Mouse (Mus musculus): ENCODE results near the gene Arl15. TPM values are rescaled to one million over a fixed set of nuclear protein-coding genes. Genes with fewer than 3 reads are reported as not detected.

Arl15 gene
- polyA plus RNA-seq, 1 experiment from 2014 or later = 10.6 TPM

DNA sequence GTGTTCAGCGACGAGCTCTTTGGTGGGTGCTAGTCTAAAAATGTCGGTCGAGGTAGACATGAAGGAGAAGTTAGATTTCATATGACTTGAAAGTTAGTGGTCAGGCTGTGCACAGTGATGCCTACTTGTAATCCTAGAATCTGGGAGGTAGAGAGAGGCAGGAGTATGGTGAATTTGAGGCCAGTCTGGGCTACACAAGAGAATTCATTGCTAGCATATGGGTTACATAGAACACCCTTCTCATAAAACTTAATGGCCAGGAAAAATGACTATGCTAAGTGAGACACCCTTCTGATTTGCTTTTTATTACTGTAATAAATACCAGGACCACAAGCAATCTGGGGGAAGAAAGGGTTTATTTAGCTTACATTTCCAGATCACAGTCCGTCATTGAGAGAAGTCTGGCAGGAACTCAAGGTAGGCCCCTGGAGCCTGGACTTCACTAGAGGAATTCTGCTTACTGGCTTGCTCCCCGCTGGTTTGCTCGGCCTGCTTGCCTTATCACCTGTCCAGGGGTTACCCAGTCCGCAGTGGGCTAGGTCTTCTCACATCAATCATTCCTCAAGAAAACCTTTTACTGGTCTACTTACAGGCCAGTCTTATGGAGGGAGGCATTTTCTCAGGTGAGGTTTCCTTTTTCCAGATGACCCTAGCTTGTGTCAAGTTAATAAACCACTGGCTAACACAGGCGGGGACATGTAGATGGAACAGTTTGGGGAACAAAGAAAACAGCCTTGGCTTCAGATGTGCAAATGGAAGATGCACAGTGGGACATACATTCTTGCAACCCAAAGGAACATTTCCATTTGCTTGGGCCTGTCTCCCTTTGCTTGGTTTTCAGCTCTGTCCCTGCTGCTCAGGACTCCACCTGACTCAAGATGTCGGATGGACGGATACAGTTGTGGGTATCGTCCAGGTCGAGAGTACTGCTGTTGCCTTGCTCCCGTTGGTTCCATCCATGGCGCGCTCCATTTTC lies 44.6 kb downstream of the Arl15 start:
- 93% methylated on average over 16 of the region's 16 CpGs for WGBS

DNA sequence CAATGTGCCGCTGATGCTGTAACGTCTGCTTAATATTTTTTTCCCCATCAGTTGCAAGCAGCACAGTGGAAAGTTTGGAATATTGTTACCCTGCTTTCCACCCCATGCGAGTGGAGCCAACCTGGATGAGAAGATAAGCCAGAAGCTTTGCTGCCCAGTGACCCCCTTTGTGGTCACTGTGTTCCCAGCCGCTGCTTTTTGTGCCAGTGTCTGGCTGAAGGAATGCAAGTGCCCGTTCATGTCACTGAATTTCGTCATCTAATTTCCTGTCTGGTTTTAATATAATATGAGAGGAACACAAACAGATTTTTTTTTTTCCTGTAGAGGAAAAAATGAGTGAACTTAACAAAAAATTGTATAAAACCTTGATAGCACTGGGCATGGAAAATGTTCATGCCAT lies 46.1 kb downstream of the Arl15 start:
- no peak overlapping the region for H3K9ac ChIP-seq (ENCODE audit: low read length)
- H3K9me3 ChIP-seq (ENCODE audit: control insufficient read depth, low read length) = no peaks in the 10 kb centered on the region
- H3K4me1 ChIP-seq (replicated peaks; ENCODE audit: control insufficient read depth, insufficient read depth, low read length) = no peaks in the 10 kb centered on the region
- no peak for ATAC-seq (ENCODE audit: low read depth)
- no peak overlapping the region for H3K4me2 ChIP-seq (ENCODE audit: low read depth, low read length)
- 64% methylated on average over 6 of the region's 6 CpGs for WGBS
- H3K36me3 ChIP-seq (ENCODE audit: control insufficient read depth, insufficient read depth, low read length) = no peaks in the 10 kb centered on the region
- H3K27ac ChIP-seq (ENCODE audit: low read length) = no peak overlapping the region
- H3K27me3 ChIP-seq (ENCODE audit: control insufficient read depth, insufficient read depth, low read depth, low read length) = no peaks in the 10 kb centered on the region
- no peak overlapping the region for H3K4me3 ChIP-seq (ENCODE audit: low read length)

More for the DNA sequence above, 44.6 kb downstream of the Arl15 start:
- H3K4me2 ChIP-seq (ENCODE audit: low read depth, low read length) = no peak overlapping the region
- H3K4me3 ChIP-seq (ENCODE audit: low read length) = no peak overlapping the region
- H3K9me3 ChIP-seq (ENCODE audit: control insufficient read depth, low read length) = no peaks in the 10 kb centered on the region
- no peak overlapping the region for H3K27ac ChIP-seq (ENCODE audit: low read length)
- ATAC-seq (ENCODE audit: low read depth) = no peak
- H3K27me3 ChIP-seq (ENCODE audit: control insufficient read depth, insufficient read depth, low read depth, low read length) = no peaks in the 10 kb centered on the region
- H3K4me1 ChIP-seq (replicated peaks; ENCODE audit: control insufficient read depth, insufficient read depth, low read length) = no peaks in the 10 kb centered on the region
- no peaks in the 10 kb centered on the region for H3K36me3 ChIP-seq (ENCODE audit: control insufficient read depth, insufficient read depth, low read length)
- no peak overlapping the region for H3K9ac ChIP-seq (ENCODE audit: low read length)

DNA sequence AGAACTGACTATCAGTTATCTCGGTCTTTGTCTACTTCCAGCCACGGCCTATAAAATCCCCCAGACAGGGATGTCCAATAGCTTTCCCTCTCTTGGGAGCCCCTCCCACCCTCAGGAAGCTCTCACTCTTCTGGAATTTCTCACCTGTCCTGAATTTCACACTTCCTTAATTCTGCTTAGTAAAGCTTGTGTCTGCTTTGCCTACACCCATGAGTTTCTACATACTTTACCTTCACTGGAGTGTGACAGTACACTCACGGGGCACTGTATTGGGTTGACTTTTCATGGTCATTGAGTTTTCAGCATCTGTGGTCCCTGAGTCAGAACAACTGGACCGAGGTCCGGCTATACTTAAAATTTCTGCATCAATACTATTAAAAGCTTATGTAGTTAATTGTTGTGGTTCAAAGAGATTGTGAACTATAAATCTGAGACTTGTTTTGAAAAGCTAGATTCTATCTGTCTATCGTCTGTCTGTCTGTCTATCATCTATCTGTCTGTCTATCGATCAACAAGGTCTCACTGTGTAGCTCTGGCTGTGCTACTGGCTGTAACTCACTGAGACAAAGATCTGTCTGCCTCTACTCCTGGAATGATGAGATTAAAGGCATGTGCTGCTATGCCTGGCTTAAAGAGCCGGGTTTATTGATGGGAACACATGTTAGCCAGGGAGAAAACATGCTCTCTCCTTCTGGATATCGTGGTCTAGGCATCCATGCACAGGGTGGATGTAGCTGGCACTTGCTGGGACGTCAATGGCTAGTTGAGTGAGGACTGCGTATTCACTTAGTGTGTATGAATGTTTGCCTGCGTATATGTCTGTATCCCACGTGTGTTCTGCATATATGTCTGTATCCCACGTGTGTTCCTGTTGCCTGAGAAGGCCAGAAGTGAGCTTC lies 48.4 kb downstream of the Arl15 start:
- H3K4me1 ChIP-seq (replicated peaks; ENCODE audit: control insufficient read depth, insufficient read depth, low read length) = no peaks in the 10 kb centered on the region
- H3K27ac ChIP-seq (ENCODE audit: low read length) = no peak overlapping the region
- H3K9ac ChIP-seq (ENCODE audit: low read length) = no peak overlapping the region
- no peak overlapping the region for H3K4me3 ChIP-seq (ENCODE audit: low read length)
- WGBS = 89% methylated on average over 14 of the region's 14 CpGs
- H3K36me3 ChIP-seq (ENCODE audit: control insufficient read depth, insufficient read depth, low read length) = no peaks in the 10 kb centered on the region
- H3K9me3 ChIP-seq (ENCODE audit: control insufficient read depth, low read length) = no peaks in the 10 kb centered on the region
- H3K27me3 ChIP-seq (ENCODE audit: control insufficient read depth, insufficient read depth, low read depth, low read length) = no peaks in the 10 kb centered on the region
- no peak overlapping the region for H3K4me2 ChIP-seq (ENCODE audit: low read depth, low read length)
- no peak for ATAC-seq (ENCODE audit: low read depth)

DNA sequence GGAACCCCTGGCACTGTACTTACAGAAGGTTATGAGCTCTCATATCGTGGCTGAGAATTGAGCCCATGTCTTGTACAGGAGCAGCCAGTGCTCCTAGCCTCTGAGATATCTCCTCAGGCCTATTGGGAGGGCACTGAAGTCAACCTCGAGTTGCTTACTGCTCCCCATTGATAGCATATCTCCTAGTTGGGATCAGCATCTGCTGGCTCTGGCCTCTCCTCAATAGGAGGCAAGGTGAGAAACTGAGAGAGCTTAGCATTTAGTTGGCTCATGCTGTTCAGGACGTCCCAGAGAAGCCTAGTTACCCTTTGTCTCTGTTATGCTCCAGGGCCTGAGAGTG lies 49.0 kb downstream of the Arl15 start:
- Histone ChIP-seq H3K27ac (ENCODE audit: low read length) (no peak overlapping the region), H3K4me1 (replicated peaks; ENCODE audit: control insufficient read depth, insufficient read depth, low read length) (no peaks in the 10 kb centered on the region), H3K9me3 (ENCODE audit: control insufficient read depth, low read length) (no peaks in the 10 kb centered on the region), H3K36me3 (ENCODE audit: control insufficient read depth, insufficient read depth, low read length) (no peaks in the 10 kb centered on the region), H3K27me3 (ENCODE audit: control insufficient read depth, insufficient read depth, low read depth, low read length) (no peaks in the 10 kb centered on the region), H3K4me3 (ENCODE audit: low read length) (no peak overlapping the region), H3K4me2 (ENCODE audit: low read depth, low read length) (no peak overlapping the region), H3K9ac (ENCODE audit: low read length) (no peak overlapping the region)
- WGBS = 61% methylated on average over 3 of the region's 3 CpGs
- no peak for ATAC-seq (ENCODE audit: low read depth)

GRCm38 (mm10) chr13:113843901-113844300 lies 49.6 kb downstream of the Arl15 start:
- Histone ChIP-seq H3K27ac (ENCODE audit: low read length) (no peak overlapping the region), H3K9me3 (ENCODE audit: control insufficient read depth, low read length) (no peaks in the 10 kb centered on the region), H3K4me3 (ENCODE audit: low read length) (no peak overlapping the region), H3K9ac (ENCODE audit: low read length) (no peak overlapping the region), H3K27me3 (ENCODE audit: control insufficient read depth, insufficient read depth, low read depth, low read length) (no peaks in the 10 kb centered on the region), H3K36me3 (ENCODE audit: control insufficient read depth, insufficient read depth, low read length) (no peaks in the 10 kb centered on the region), H3K4me2 (ENCODE audit: low read depth, low read length) (no peak overlapping the region), H3K4me1 (replicated peaks; ENCODE audit: control insufficient read depth, insufficient read depth, low read length) (no peaks in the 10 kb centered on the region)
- no peak for ATAC-seq (ENCODE audit: low read depth)
- WGBS = 93% methylated on average over 8 of the region's 8 CpGs

GRCm38 (mm10) chr13:113844717-113845116 lies 50.4 kb downstream of the Arl15 start:
- H3K4me3 ChIP-seq (ENCODE audit: low read length) = no peak overlapping the region
- H3K9ac ChIP-seq (ENCODE audit: low read length) = no peak overlapping the region
- 83% methylated on average over 4 of the region's 4 CpGs for WGBS
- H3K9me3 ChIP-seq (ENCODE audit: control insufficient read depth, low read length) = no peaks in the 10 kb centered on the region
- no peak overlapping the region for H3K4me2 ChIP-seq (ENCODE audit: low read depth, low read length)
- H3K27ac ChIP-seq (ENCODE audit: low read length) = no peak overlapping the region
- no peak for ATAC-seq (ENCODE audit: low read depth)
- H3K4me1 ChIP-seq (replicated peaks; ENCODE audit: control insufficient read depth, insufficient read depth, low read length) = no peaks in the 10 kb centered on the region
- H3K36me3 ChIP-seq (ENCODE audit: control insufficient read depth, insufficient read depth, low read length) = no peaks in the 10 kb centered on the region
- no peaks in the 10 kb centered on the region for H3K27me3 ChIP-seq (ENCODE audit: control insufficient read depth, insufficient read depth, low read depth, low read length)

GRCm38 (mm10) chr13:113845229-113845628 lies 50.9 kb downstream of the Arl15 start:
- H3K9ac ChIP-seq (ENCODE audit: low read length) = no peak overlapping the region
- no peaks in the 10 kb centered on the region for H3K27me3 ChIP-seq (ENCODE audit: control insufficient read depth, insufficient read depth, low read depth, low read length)
- ATAC-seq (ENCODE audit: low read depth) = no peak
- H3K27ac ChIP-seq (ENCODE audit: low read length) = no peak overlapping the region
- H3K4me1 ChIP-seq (replicated peaks; ENCODE audit: control insufficient read depth, insufficient read depth, low read length) = no peaks in the 10 kb centered on the region
- H3K4me3 ChIP-seq (ENCODE audit: low read length) = no peak overlapping the region
- no peak overlapping the region for H3K4me2 ChIP-seq (ENCODE audit: low read depth, low read length)
- H3K9me3 ChIP-seq (ENCODE audit: control insufficient read depth, low read length) = no peaks in the 10 kb centered on the region
- H3K36me3 ChIP-seq (ENCODE audit: control insufficient read depth, insufficient read depth, low read length) = no peaks in the 10 kb centered on the region
- 72% methylated on average over 1 of the region's 1 CpGs for whole genome bisulfite sequencing

DNA sequence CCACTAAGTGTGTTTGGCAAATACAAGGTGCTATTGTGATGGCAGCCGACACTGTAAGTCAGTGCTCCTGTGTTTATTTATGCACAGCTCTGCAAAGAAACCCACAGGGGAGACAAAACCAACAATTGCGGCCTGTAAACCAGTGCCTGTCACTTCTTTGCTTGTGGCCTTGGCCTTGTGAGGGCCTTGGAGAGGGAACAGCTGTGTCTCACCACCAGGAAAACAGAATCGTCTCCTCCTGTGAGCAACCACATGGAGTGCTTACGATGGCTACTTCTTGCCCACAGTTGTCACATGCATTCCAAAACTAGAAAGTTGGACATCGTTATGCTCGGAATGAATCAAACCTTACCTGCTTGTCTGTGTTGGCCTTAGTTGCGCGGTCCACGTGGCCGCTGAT lies 52.1 kb downstream of the Arl15 start:
- Histone ChIP-seq H3K4me3 (ENCODE audit: low read length) (no peak overlapping the region), H3K4me1 (replicated peaks; ENCODE audit: control insufficient read depth, insufficient read depth, low read length) (peaks cover 1% of the 10 kb centered on the region; the same call in 1 of the 2 replicates), H3K9ac (ENCODE audit: low read length) (no peak overlapping the region), H3K36me3 (ENCODE audit: control insufficient read depth, insufficient read depth, low read length) (no peaks in the 10 kb centered on the region), H3K27me3 (ENCODE audit: control insufficient read depth, insufficient read depth, low read depth, low read length) (no peaks in the 10 kb centered on the region), H3K27ac (ENCODE audit: low read length) (no peak overlapping the region), H3K9me3 (ENCODE audit: control insufficient read depth, low read length) (no peaks in the 10 kb centered on the region), H3K4me2 (ENCODE audit: low read depth, low read length) (no peak overlapping the region)
- no peak for ATAC-seq (ENCODE audit: low read depth)
- 60% methylated on average over 10 of the region's 10 CpGs for WGBS

DNA sequence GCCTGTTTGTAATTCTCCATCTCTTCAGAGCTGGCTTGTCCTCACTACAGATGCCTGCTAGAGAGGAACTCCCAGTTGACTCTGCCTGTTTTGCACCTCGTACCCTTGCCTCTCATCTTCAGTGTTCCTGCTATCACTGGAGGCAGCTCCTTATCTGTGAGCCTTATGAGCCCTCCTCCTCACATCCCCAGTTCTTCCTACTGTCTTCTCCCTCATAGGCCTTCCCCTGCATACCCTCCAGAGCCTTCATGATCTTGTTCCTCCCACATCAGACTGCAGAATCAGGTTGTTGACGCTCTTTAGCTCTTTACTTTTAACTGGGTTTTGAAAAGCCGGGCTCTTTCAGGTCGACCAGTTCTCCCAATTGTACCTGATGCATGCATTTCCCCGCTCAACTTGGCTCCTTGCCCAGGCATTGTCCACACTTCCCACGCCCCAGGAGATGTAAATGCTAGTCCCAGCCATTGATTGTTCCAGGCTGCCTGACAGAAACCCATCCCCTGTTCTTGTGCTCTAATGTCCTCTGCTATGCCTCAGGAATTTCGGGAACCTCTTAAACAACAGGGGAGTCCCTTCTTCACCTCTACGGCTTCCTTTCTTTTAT lies 56.2 kb downstream of the Arl15 start:
- H3K4me1 ChIP-seq (replicated peaks; ENCODE audit: control insufficient read depth, insufficient read depth, low read length) = peaks cover 5% of the 10 kb centered on the region; the same call in 1 of the 2 replicates
- H3K27ac ChIP-seq (ENCODE audit: low read length) = no peak overlapping the region; the same call in 1 of the 2 replicates
- H3K27me3 ChIP-seq (ENCODE audit: control insufficient read depth, insufficient read depth, low read depth, low read length) = no peaks in the 10 kb centered on the region
- no peaks in the 10 kb centered on the region for H3K9me3 ChIP-seq (ENCODE audit: control insufficient read depth, low read length)
- H3K36me3 ChIP-seq (ENCODE audit: control insufficient read depth, insufficient read depth, low read length) = no peaks in the 10 kb centered on the region
- H3K9ac ChIP-seq (ENCODE audit: low read length) = no peak overlapping the region
- peak; percentile 52; the same call in 1 of the 2 replicates for ATAC-seq (ENCODE audit: low read depth)
- WGBS = 61% methylated on average over 8 of the region's 8 CpGs
- H3K4me2 ChIP-seq (ENCODE audit: low read depth, low read length) = no peak overlapping the region
- no peak overlapping the region for H3K4me3 ChIP-seq (ENCODE audit: low read length)

Measured in lung, embryonic 16.5 days (tissue).